In the genomic region with DNA sequence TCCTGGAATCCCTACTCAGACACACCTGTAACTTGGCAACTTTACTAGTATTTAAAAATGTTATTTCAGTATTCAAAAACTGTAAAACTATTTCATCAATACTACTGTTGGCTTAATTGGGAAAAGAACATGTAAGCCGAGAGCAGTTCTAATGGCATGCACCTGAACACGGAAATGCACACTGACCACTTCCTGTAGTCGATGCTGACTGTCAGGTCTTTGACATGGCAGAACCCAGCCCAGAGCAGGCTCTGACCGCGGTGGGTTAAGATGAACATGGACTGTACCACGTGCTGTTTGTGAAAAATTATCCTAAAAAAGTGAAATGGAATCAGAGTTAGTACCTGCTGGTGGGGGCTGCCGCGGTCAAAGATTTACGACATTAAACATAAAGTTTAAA, we compare ENCODE assay signal across 16 mouse cellular contexts. TPM values are rescaled to one million over a fixed set of nuclear protein-coding genes. Genes with fewer than 3 reads are reported as not detected.
"Had no signal": no experiment of that assay in that cellular context is flagged by ENCODE, and none has a peak within 500 bp of the region (broad histone marks: within the 10 kb centered on the region; RNA-seq: fewer than 3 reads in every experiment).

No protein-coding gene starts in this region.

RNA-seq across cellular contexts. Expression of gene Glipr1l1, which starts 16.5 kb away (rescaled TPM):
- total RNA-seq: monocyte, adult 5-6 weeks had no signal
- polyA plus RNA-seq: liver, postnatal 0 days; lung, adult 2 months; lung, embryonic 15.5 days; lung, postnatal 0 days; macrophage; midbrain, embryonic 11.5 days; midbrain, embryonic 13.5 days; neural tube, embryonic 13.5 days; neural tube, embryonic 15.5 days; small intestine, adult 2 months; stomach, embryonic 14.5 days; stomach, embryonic 16.5 days; thymus, postnatal 0 days had no signal

RNA-seq across cellular contexts. Expression of gene Glipr1l2, which starts 39.6 kb away (rescaled TPM):
- total RNA-seq: midbrain, postnatal 0 days; monocyte, adult 5-6 weeks had no signal
- polyA plus RNA-seq: liver, postnatal 0 days; lung, adult 2 months; lung, embryonic 15.5 days; lung, postnatal 0 days; macrophage; midbrain, embryonic 11.5 days; midbrain, embryonic 13.5 days; midbrain, embryonic 15.5 days; midbrain, postnatal 0 days; neural tube, embryonic 13.5 days; neural tube, embryonic 15.5 days; small intestine, adult 2 months; stomach, embryonic 14.5 days; stomach, embryonic 16.5 days; thymus, postnatal 0 days had no signal
